Mouse (Mus musculus) kidney, postnatal 0 days (tissue): ENCODE data around the gene Dgki. TPM values are rescaled to one million over a fixed set of nuclear protein-coding genes. Genes with fewer than 3 reads are reported as not detected.

ENCODE experiments used
- ATAC-seq: fragments of 200-750 bp; cut with Nextera tagmentation; replicated peaks from 2 replicates; pipeline ENCODE4 v1.8.0; 2017; ENCODE audit warnings: low read depth, moderate number of reproducible peaks, moderate TSS enrichment, moderate library complexity; ENCODE audit not compliant: low FRiP score
- DNase-seq: peaks from one replicate; pipeline ENCODE4 v3.0.0-alpha.2; 2016; ENCODE audit warnings: low spot score
- H3K27ac ChIP-seq: fragments of 300-500 bp; sonication (generic); 2 replicates; pipeline ENCODE4 v1.5.1; 2014; ENCODE audit warnings: mild to moderate bottlenecking
- H3K27me3 ChIP-seq: fragments of 300-500 bp; sonication (generic); 2 replicates; pipeline ENCODE4 v1.6.1; 2014; ENCODE audit warnings: low read length, mixed read lengths; ENCODE audit not compliant: insufficient read depth
- H3K36me3 ChIP-seq: fragments of 300-500 bp; sonication (generic); 2 replicates; pipeline ENCODE4 v1.6.1; 2014; ENCODE audit warnings: low read length, mixed read lengths; ENCODE audit not compliant: insufficient read depth
- H3K4me1 ChIP-seq: fragments of 300-500 bp; sonication (generic); replicated peaks from 2 replicates; pipeline ENCODE4 v1.6.1; 2014; ENCODE audit warnings: antibody characterized with exemption, low read length, mixed read lengths; ENCODE audit not compliant: insufficient read depth
- H3K4me2 ChIP-seq: fragments of 300-500 bp; sonication (generic); 2 replicates; pipeline ENCODE4 v1.6.1; 2014; ENCODE audit warnings: mild to moderate bottlenecking, low read length, moderate library complexity, mixed read lengths
- H3K4me3 ChIP-seq: fragments of 300-500 bp; sonication (generic); replicated peaks from 2 replicates; pipeline ENCODE4 v1.5.1; 2014; ENCODE audit warnings: low read depth, low read length
- H3K9ac ChIP-seq: fragments of 300-500 bp; sonication (generic); 2 replicates; pipeline ENCODE4 v1.6.1; 2014; ENCODE audit warnings: low read depth, low read length
- H3K9me3 ChIP-seq: fragments of 300-500 bp; sonication (generic); replicated peaks from 2 replicates; pipeline ENCODE4 v1.6.1; 2016; ENCODE audit warnings: low read length, inconsistent platforms, mixed read lengths
- CTCF ChIP-seq: IDR thresholded peaks from 2 replicates; pipeline ENCODE4 v1.5.1; 2016; ENCODE audit warnings: antibody characterized with exemption, low read depth, mild to moderate bottlenecking, moderate library complexity
- WGBS: fragments of 180-500 bp; shearing (Covaris S2); extraction: QIAGEN DNeasy Blood & Tissue Kit; methylation state at CpG from one replicate; pipeline ENCODE4 v1.1.7; 2014; 5-methylcytosine and 5-hydroxymethylcytosine counted together
- polyA plus RNA-seq: library from polyadenylated mRNA; unstranded; fragments of >200 nt; fragmentation: Nextera tagmentation; extraction: Ambion mirVana; gene quantifications from 2 replicates; pipeline ENCODE4 v1.2.1, GENCODE M21; 2015

Dgki gene
- polyA plus RNA-seq, 1 experiment from 2014 or later = 0.76 TPM

DNA sequence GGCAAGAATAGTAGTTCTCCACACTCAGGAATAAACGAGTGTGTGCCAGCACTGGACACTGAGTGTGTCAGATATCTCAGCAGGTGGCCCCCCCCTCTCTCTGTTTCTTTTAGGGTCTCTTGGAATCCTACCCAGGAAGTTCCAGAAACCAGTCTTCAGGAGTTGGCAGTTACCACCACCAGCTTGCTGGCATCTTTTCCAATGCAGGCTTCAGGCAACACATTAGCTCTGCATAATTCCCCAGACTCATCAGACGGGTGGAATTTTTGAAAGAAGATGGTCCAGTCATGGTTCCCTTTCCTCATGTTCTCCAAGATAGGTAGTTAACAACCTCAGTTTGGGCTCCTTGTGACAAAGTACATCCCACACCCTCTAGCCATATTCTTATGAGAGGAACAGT is 149.5 kb downstream of the Dgki start:
- H3K27ac ChIP-seq = no peak overlapping the region
- no peaks in the 10 kb centered on the region for H3K9me3 ChIP-seq
- H3K4me1 ChIP-seq = no peaks in the 10 kb centered on the region
- H3K36me3 ChIP-seq = no peaks in the 10 kb centered on the region
- no peaks in the 10 kb centered on the region for H3K27me3 ChIP-seq
- DNase-seq (no peak), ATAC-seq (no peak)
- H3K4me2 ChIP-seq = no peak overlapping the region
- WGBS = 75% methylated on average over 2 of the region's 2 CpGs
- no peak overlapping the region for H3K4me3 ChIP-seq
- TF ChIP-seq CTCF = no peak
- H3K9ac ChIP-seq = no peak overlapping the region

DNA sequence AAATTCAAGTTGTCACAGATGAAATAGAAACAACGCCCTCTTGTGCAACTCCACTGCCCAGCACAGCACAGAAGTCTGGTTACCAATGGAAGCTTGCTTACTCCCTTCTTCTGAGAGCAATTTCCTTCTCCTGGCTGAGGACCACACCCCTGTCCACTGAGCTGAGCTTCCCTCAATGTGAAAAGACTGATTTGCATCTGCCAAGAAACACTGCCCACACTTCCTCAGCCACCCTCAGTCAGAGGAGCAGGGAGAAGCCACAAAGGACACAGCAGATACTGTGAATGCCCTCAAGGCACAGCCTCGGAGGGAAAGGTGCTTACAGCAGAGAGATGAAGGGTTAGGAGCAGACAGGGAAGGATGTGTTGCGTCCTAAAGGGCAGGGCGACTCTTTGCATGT is 149.9 kb downstream of the Dgki start:
- Histone ChIP-seq H3K4me2 (no peak overlapping the region), H3K9ac (no peak overlapping the region), H3K9me3 (no peaks in the 10 kb centered on the region), H3K27me3 (no peaks in the 10 kb centered on the region), H3K27ac (no peak overlapping the region), H3K4me1 (no peaks in the 10 kb centered on the region), H3K4me3 (no peak overlapping the region), H3K36me3 (no peaks in the 10 kb centered on the region)
- ATAC-seq (no peak), DNase-seq (no peak)
- TF ChIP-seq CTCF = no peak
- whole genome bisulfite sequencing = 75% methylated on average over 4 of the region's 4 CpGs

DNA sequence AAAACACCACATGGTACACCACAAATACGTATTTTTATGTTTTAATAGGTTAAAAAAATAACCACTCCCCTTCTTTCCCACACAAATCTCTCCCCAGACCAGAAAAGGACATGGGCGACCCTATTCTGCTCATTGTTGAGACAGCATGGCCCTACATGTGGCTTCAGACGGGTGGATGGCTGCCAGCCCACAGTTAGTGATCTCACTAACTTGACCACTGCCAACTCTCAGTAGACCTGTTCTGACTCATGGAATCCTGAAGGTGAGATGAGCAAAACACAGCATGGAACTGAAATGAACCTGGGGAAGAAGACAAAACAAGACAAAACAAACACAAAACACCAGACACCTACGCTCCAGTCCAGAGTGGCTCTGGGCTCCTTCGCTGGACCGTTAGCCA is 150.8 kb downstream of the Dgki start:
- ATAC-seq (no peak), DNase-seq (no peak)
- Histone ChIP-seq H3K9me3 (no peaks in the 10 kb centered on the region), H3K36me3 (no peaks in the 10 kb centered on the region), H3K27me3 (no peaks in the 10 kb centered on the region), H3K27ac (no peak overlapping the region), H3K9ac (no peak overlapping the region), H3K4me3 (no peak overlapping the region), H3K4me1 (no peaks in the 10 kb centered on the region), H3K4me2 (no peak overlapping the region)
- TF ChIP-seq CTCF = no peak
- 85% methylated on average over 6 of the region's 6 CpGs for WGBS

DNA sequence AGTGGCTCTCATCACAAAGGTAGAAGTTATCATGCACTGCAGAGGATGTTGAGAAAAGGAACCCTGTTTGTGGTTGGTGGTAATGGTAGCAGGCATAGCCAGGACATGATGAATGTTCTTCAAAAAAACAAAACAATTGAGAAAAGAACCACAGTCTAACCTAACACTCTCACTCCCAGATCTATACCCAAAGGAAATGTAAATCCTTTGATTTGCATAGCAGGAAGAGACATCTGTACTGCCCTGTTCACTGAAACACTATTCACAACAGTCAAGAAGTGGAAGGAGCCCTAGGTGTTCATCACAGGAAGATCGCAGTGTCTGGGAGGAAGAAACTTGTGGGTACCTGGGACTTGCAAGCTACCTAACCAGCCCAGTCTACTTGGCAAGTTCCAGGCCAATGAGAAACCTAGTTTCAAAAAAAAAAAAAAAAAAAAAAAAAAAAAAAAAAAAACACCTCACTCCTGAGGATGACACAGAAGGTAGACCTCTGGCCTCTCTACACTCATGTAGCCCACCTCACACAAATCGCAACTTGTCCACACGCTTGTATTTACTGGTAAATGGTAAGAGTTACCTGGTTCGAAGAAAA is 152.5 kb downstream of the Dgki start:
- Histone ChIP-seq H3K9ac (no peak overlapping the region), H3K4me2 (no peak overlapping the region), H3K27ac (no peak overlapping the region), H3K36me3 (no peaks in the 10 kb centered on the region), H3K4me3 (no peak overlapping the region), H3K27me3 (no peaks in the 10 kb centered on the region), H3K9me3 (no peaks in the 10 kb centered on the region), H3K4me1 (no peaks in the 10 kb centered on the region)
- TF ChIP-seq CTCF = no peak
- no peak for ATAC-seq
- WGBS = 94% methylated on average over 4 of the region's 4 CpGs
- no peak for DNase-seq

DNA sequence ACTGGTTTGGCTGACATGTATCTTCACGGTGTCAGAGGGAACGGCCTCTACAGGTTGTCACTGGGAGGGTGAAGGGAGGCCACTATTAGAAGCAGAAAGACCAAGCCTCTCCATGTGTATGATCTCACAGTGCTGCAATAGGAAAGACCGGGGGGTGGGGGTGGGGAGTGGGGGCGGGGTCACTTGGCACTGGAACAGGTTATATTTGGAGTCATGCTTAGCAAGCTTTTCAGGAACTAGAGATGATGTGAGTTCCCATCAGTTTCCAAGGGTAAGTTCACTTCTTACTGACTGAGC is 156.2 kb downstream of the Dgki start:
- Histone ChIP-seq H3K4me1 (no peaks in the 10 kb centered on the region), H3K27me3 (no peaks in the 10 kb centered on the region), H3K9me3 (no peaks in the 10 kb centered on the region), H3K4me2 (no peak overlapping the region), H3K36me3 (no peaks in the 10 kb centered on the region), H3K4me3 (no peak overlapping the region), H3K27ac (no peak overlapping the region), H3K9ac (no peak overlapping the region)
- ATAC-seq = no peak
- TF ChIP-seq CTCF = no peak
- no peak for DNase-seq
- WGBS = 45% methylated on average over 4 of the region's 4 CpGs

DNA sequence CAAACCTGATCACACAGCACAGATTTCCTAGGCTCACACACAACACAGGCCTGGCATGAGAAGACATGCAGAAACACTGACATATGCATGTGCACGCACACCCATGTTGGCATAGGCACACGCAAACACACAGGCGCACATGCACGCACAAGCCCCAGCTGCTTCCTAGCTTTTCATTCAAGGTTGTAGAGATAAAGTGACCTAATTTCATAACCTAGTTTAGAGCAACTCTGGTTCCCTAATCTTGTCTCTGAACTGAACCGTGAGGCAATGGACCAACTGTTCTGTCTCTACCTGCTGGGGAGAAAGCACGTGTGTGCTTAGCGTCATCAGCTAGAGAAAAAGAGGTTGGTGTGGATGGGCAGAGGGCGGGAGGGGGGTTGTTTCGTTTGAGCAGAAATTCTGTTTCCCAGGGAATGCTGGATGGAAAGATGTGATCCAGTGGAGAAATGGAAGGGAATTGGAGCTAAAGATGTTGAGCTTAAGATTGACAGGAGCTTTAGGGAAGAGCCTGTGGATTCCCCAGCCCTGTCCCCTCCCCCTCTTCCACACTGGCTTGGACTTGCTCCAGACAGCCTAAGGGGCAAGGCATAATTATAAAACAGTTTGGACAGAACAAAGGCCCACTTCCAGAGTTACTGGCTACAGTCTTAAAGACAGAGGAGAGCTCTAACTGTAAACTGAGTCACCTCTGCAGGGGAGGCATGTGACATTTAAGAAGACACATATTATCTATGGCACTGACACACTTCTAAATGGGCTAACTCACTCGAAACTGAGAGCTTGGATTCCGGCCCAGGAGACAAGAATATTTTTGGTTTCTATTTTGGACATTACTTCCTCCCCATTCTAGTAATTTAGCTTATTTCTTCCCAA is 156.8 kb downstream of the Dgki start:
- H3K27ac ChIP-seq = no peak overlapping the region
- DNase-seq = peak; percentile 14
- no peak; the same call in 1 of the 2 replicates for ATAC-seq
- H3K36me3 ChIP-seq = no peaks in the 10 kb centered on the region
- TF ChIP-seq CTCF = no peak
- H3K27me3 ChIP-seq = no peaks in the 10 kb centered on the region
- H3K4me2 ChIP-seq = no peak overlapping the region
- no peaks in the 10 kb centered on the region for H3K4me1 ChIP-seq
- no peak overlapping the region for H3K9ac ChIP-seq
- H3K9me3 ChIP-seq = no peaks in the 10 kb centered on the region
- H3K4me3 ChIP-seq = no peak overlapping the region
- WGBS = 76% methylated on average over 11 of the region's 11 CpGs
